Mouse (Mus musculus): Measurements from ENCODE around the gene Slc22a14. TPM values are rescaled to one million over a fixed set of nuclear protein-coding genes. Genes with fewer than 3 reads are reported as not detected.
"Not testable (repeated sequence)": the region's sequence is repeated elsewhere in the genome, so short reads cannot be mapped to it uniquely, and the experiment has no call there.

Gene Slc22a14
- total RNA-seq, 2 experiments from 2014 or later = not detected

GRCm38 (mm10) chr9:119382603-119383002, 17.2 kb upstream of the Slc22a14 start:
- intact Hi-C loops (cut with DNase I) = no loop called here
- TF ChIP-seq CTCF (IDR thresholded peaks at IDR 0.05) = no peak
- DNase-seq = no peak
- no peak overlapping the region for H3K27ac ChIP-seq
- H3K4me3 ChIP-seq = no peak overlapping the region

- DNase-seq = no peak
- no peak for TF ChIP-seq CTCF (IDR thresholded peaks at IDR 0.05)
- Histone ChIP-seq H3K27ac (no peak overlapping the region), H3K4me3 (no peak overlapping the region)
- intact Hi-C loops (cut with DNase I) = no loop called here
These were observed 12.9 kb upstream of the Slc22a14 start for GRCm38 (mm10) chr9:119378231-119378630.

- intact Hi-C loops (cut with DNase I) = no loop called here
- DNase-seq = no peak
- TF ChIP-seq CTCF (IDR thresholded peaks at IDR 0.05) = no peak
- Histone ChIP-seq H3K4me3 (no peak overlapping the region), H3K27ac (no peak overlapping the region)
These were observed 10.2 kb upstream of the Slc22a14 start for GRCm38 (mm10) chr9:119375556-119375955.

GRCm38 (mm10) chr9:119375008-119375407, 9.7 kb upstream of the Slc22a14 start:
- Histone ChIP-seq H3K4me3 (no peak overlapping the region), H3K27ac (no peak overlapping the region)
- TF ChIP-seq CTCF (IDR thresholded peaks at IDR 0.05) = no peak
- intact Hi-C loops (cut with DNase I) = no loop called here
- no peak for DNase-seq

- Histone ChIP-seq H3K4me3 (no peak overlapping the region), H3K27ac (no peak overlapping the region)
- no peak for TF ChIP-seq CTCF (IDR thresholded peaks at IDR 0.05)
- intact Hi-C loops (cut with DNase I) = no loop called here
- no peak for DNase-seq
These were observed 5.9 kb upstream of the Slc22a14 start for GRCm38 (mm10) chr9:119371251-119371650.

- intact Hi-C loops (cut with DNase I); H3K4me3 ChIP-seq; DNase-seq; H3K27ac ChIP-seq: not testable (repeated sequence)
These were observed 5.4 kb upstream of the Slc22a14 start for GRCm38 (mm10) chr9:119370770-119371169.

- Histone ChIP-seq H3K27ac (no peak overlapping the region), H3K4me3 (no peak overlapping the region)
- DNase-seq = no peak
- no peak for TF ChIP-seq CTCF (IDR thresholded peaks at IDR 0.05)
- intact Hi-C loops (cut with DNase I) = no loop called here
These were observed 3.0 kb upstream of the Slc22a14 start for GRCm38 (mm10) chr9:119368367-119368766.

GRCm38 (mm10) chr9:119363229-119363628, 2.1 kb downstream of the Slc22a14 start:
- Histone ChIP-seq H3K27ac (no peak overlapping the region), H3K4me3 (no peak overlapping the region)
- intact Hi-C loops (cut with DNase I) = no loop called here
- no peak for TF ChIP-seq CTCF (IDR thresholded peaks at IDR 0.05)
- no peak for DNase-seq

- H3K27ac ChIP-seq = no peak overlapping the region
- intact Hi-C loops (cut with DNase I) = no loop called here
- H3K4me3 ChIP-seq = no peak overlapping the region
- TF ChIP-seq CTCF (IDR thresholded peaks at IDR 0.05) = no peak
- DNase-seq = no peak
These were observed 3.9 kb downstream of the Slc22a14 start for GRCm38 (mm10) chr9:119361416-119361815.

- no peak for TF ChIP-seq CTCF (IDR thresholded peaks at IDR 0.05)
- DNase-seq = no peak
- Histone ChIP-seq H3K4me3 (peak overlapping the region; percentile 74), H3K27ac (no peak overlapping the region)
- intact Hi-C loops (cut with DNase I) = no loop called here
These were observed 7.3 kb downstream of the Slc22a14 start for GRCm38 (mm10) chr9:119358058-119358429.

- intact Hi-C loops (cut with DNase I) = loop anchor here (1.0 to 2.0 kb wide), 2 partner anchors 43 to 73 kb away; no protein-coding TSS in a partner anchor
These were observed 7.9 kb downstream of the Slc22a14 start, which contains the start of gene Xylb for GRCm38 (mm10) chr9:119357331-119358057. Xylb (plus strand) TSS chr9:119357381.

GRCm38 (mm10) chr9:119355943-119356342, 9.4 kb downstream of the Slc22a14 start:
- intact Hi-C loops (cut with DNase I) = loop anchor here (2.0 kb wide), 1 partner anchor 45 kb away; no protein-coding TSS in a partner anchor
- TF ChIP-seq CTCF (IDR thresholded peaks at IDR 0.05) = no peak
- Histone ChIP-seq H3K27ac (no peak overlapping the region), H3K4me3 (no peak overlapping the region)
- DNase-seq = no peak

More at GRCm38 (mm10) chr9:119357331-119358057, 7.9 kb downstream of the Slc22a14 start, which contains the start of gene Xylb:
- H3K27ac ChIP-seq = peak within 1 kb of the TSS; percentile 66
- peak within 1 kb of the TSS; percentile 74 for H3K4me3 ChIP-seq
- DNase-seq = peak; percentile 95
- peak; percentile 86 for TF ChIP-seq CTCF (IDR thresholded peaks at IDR 0.05)

GRCm38 (mm10) chr9:119353926-119354325, 11.4 kb downstream of the Slc22a14 start:
- Histone ChIP-seq H3K4me3 (no peak overlapping the region), H3K27ac (no peak overlapping the region)
- TF ChIP-seq CTCF (IDR thresholded peaks at IDR 0.05) = no peak
- DNase-seq = no peak
- intact Hi-C loops (cut with DNase I) = loop anchor here (5.0 kb wide), 3 partner anchors 112 to 247 kb away; partner anchors contain the start of genes Acaa1b and Gm47289

- TF ChIP-seq CTCF (IDR thresholded peaks at IDR 0.05) = peak; percentile 93
- intact Hi-C loops (cut with DNase I) = loop anchor here (5.0 kb wide), 3 partner anchors 110 to 245 kb away; partner anchors contain the start of genes Acaa1b and Gm47289
- no peak overlapping the region for H3K27ac ChIP-seq
- H3K4me3 ChIP-seq = no peak overlapping the region
- DNase-seq = peak; percentile 87
These were observed 13.3 kb downstream of the Slc22a14 start for GRCm38 (mm10) chr9:119352060-119352459.
